Mouse (Mus musculus): ENCODE measurements at regions not wholly inside any gene's neighbourhood (a gene's known extent, or its start where the extent isn't known, plus 50 kb on each side); places are given as distances from the start of the nearest gene placed in this dataset.

DNA sequence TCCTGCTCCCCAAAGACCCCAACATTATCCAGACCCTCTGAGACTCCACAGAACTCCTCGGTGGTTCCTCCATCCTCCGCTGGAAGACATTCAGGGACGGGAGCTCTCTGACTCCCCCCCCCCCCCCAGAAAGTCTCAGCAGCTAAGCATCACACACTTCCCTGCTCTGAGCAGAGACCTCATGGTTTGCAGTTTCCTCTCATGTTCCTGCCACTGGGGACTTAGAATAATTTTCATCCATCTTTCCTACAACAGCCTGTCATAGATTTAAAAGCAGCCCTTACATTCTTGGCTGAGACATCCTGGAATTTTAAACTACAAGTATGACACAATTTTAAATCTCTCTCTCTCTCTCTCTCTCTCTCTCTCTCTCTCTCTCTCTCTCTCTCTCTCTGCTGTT lies 69.2 kb downstream of the Gpr65 start:
- no peak for DNase-seq (ENCODE audit: low read depth, low spot score)

- DNase-seq (ENCODE audit: low read depth, low spot score) = no peak
These were observed 71.1 kb downstream of the Gpr65 start for GRCm38 (mm10) chr12:98339536-98339935.

- DNase-seq (ENCODE audit: low read depth, low spot score) = peak; percentile 55
These were observed 73.7 kb downstream of the Gpr65 start for GRCm38 (mm10) chr12:98342158-98342557.

- no peak for DNase-seq (ENCODE audit: low read depth, low spot score)
These were observed 75.2 kb downstream of the Gpr65 start for GRCm38 (mm10) chr12:98343653-98344052.

GRCm38 (mm10) chr12:98347056-98347455 lies 78.6 kb downstream of the Gpr65 start:
- no peak for DNase-seq (ENCODE audit: low read depth, low spot score)

DNA sequence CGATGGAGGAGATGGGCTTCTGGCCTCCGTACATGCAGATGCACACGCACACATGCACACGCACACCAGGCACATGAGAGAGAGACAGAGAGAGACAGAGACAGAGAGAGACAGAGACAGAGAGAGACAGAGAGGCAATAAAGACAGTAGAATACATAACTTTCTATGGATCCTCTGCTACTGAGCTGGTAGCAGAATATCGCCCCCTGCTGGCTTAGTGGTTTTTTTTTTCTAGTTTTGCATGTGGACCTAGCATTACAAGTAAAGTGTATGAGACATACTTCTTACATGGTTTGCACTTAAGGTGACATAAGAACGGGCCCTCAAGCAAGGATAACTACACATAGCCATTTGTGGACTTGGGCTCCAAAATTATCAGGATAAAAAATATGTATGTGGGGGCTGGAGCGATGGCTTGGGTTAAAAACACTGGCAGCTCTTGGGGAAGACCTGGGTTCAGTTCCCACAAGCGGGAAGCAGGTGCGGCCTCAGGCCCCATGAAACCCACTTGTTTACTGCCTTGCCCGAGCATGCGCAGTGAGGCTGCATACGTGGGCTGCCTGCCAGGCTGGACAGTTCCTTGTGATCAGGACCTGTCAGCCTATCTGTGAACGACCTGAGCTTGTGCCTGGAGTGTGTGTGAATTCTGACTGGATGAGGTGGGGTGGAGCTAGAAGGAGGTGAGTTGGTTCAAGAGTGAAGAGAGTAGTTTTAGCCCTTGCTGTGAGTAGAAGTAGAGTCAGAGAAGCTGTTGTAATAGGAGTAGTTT lies 79.3 kb downstream of the Gpr65 start:
- DNase-seq (ENCODE audit: low read depth, low spot score) = peak; percentile 39

GRCm38 (mm10) chr12:98349864-98350643 lies 81.6 kb downstream of the Gpr65 start:
- no peak for DNase-seq (ENCODE audit: low read depth, low spot score)

- no peak for DNase-seq (ENCODE audit: low read depth, low spot score)
These were observed 84.0 kb downstream of the Gpr65 start for GRCm38 (mm10) chr12:98352401-98352800.

DNA sequence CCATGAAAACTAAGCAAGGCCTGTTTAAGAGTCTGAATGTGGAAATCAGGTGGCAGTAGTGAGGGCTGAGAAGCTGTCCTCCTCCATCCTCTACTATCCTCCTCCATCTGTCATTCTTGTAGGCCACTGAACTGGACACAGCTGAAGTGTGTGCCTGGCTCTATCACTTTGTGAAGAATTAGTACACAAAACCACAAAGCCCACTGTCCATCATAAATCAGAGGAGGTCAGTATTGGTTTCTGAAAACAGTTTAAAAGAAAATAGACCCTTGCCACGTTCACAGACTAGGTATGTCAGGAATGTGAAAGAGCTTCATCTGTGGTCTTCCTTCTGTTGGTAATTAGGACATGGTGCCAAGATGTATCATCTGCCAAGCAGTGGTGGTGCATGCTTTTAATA lies 86.1 kb downstream of the Gpr65 start:
- DNase-seq (ENCODE audit: low read depth, low spot score) = no peak

GRCm38 (mm10) chr12:98367583-98367982 lies 99.1 kb downstream of the Gpr65 start:
- DNase-seq (ENCODE audit: low read depth, low spot score) = no peak

- DNase-seq (ENCODE audit: low read depth, low spot score) = no peak
These were observed 102.3 kb downstream of the Gpr65 start for GRCm38 (mm10) chr12:98370771-98371170.

GRCm38 (mm10) chr12:98375214-98375910 lies 106.9 kb downstream of the Gpr65 start:
- no peak for DNase-seq (ENCODE audit: low read depth, low spot score)

All from ZHBTc4 (cell line).